Mouse (Mus musculus) heart, embryonic 14.5 days (tissue): ENCODE data around the gene Trim10. TPM values are rescaled to one million over a fixed set of nuclear protein-coding genes. Genes with fewer than 3 reads are reported as not detected.

ENCODE experiments used
- ATAC-seq: fragments of 200-750 bp; cut with Nextera tagmentation; 2 replicates; pipeline ENCODE4 v1.8.0; 2017; ENCODE audit warnings: low read depth, moderate TSS enrichment; ENCODE audit not compliant: insufficient number of reproducible peaks, insufficient read depth, low FRiP score
- H3K27ac ChIP-seq, 2 experiments: fragments of 200-500 bp in 1 of 2; fragments of 300-500 bp in 1 of 2; sonication (generic) in 1 of 2; replicated peaks in 1 of 2; 2 replicates each; pipeline ENCODE4 v1.5.1; 2012 to 2014; ENCODE audit warnings: low read depth in 2 of 2, low read length in 2 of 2, control low read depth in 1 of 2, mild to moderate bottlenecking in 1 of 2, mixed read lengths in 1 of 2; ENCODE audit not compliant: control insufficient read depth in 1 of 2, insufficient read depth in 1 of 2
- H3K27me3 ChIP-seq: fragments of 300-500 bp; sonication (generic); 2 replicates; pipeline ENCODE4 v1.6.1; 2014; ENCODE audit warnings: mild to moderate bottlenecking, low read length, control low read depth; ENCODE audit not compliant: control insufficient read depth, insufficient read depth
- H3K36me3 ChIP-seq: fragments of 300-500 bp; sonication (generic); 2 replicates; pipeline ENCODE4 v1.6.1; 2014; ENCODE audit warnings: mild to moderate bottlenecking, control low read depth, low read length, mixed read lengths; ENCODE audit not compliant: control insufficient read depth, insufficient read depth
- H3K4me1 ChIP-seq, 2 experiments: fragments of 200-500 bp in 1 of 2; fragments of 300-500 bp in 1 of 2; sonication (generic) in 1 of 2; 2 replicates each; pipeline ENCODE4 v1.6.1; 2012 to 2014; ENCODE audit warnings: low read length in 2 of 2, control low read depth in 1 of 2, mixed read lengths in 1 of 2; ENCODE audit not compliant: control insufficient read depth in 2 of 2, insufficient read depth in 2 of 2
- H3K4me2 ChIP-seq: fragments of 300-500 bp; sonication (generic); 2 replicates; pipeline ENCODE4 v1.6.1; 2014; ENCODE audit warnings: mild to moderate bottlenecking, low read length
- H3K4me3 ChIP-seq, 2 experiments: fragments of 200-500 bp in 1 of 2; fragments of 300-500 bp in 1 of 2; sonication (generic) in 1 of 2; 2 replicates each; pipeline ENCODE4 v1.5.1; 2012 to 2014; ENCODE audit warnings: low read length in 2 of 2, mild to moderate bottlenecking in 2 of 2, control low read depth in 1 of 2, low read depth in 1 of 2, moderate library complexity in 1 of 2; ENCODE audit not compliant: control insufficient read depth in 1 of 2, insufficient read depth in 1 of 2
- H3K9ac ChIP-seq: fragments of 300-500 bp; sonication (generic); 2 replicates; pipeline ENCODE4 v1.6.1; 2014; ENCODE audit warnings: mild to moderate bottlenecking, low read length
- H3K9me3 ChIP-seq: fragments of 300-500 bp; sonication (generic); 2 replicates; pipeline ENCODE4 v1.6.1; 2016; ENCODE audit warnings: low read length, control low read depth; ENCODE audit not compliant: control insufficient read depth
- WGBS: fragments of 180-500 bp; shearing (Covaris S2); extraction: QIAGEN DNeasy Blood & Tissue Kit; methylation state at CpG from one replicate; pipeline ENCODE4 v1.1.7; 2014; 5-methylcytosine and 5-hydroxymethylcytosine counted together
- polyA plus RNA-seq: library from polyadenylated mRNA; unstranded; fragments of >200 nt; fragmentation: Nextera tagmentation; extraction: Ambion mirVana; gene quantifications from 2 replicates; pipeline ENCODE4 v1.2.1, GENCODE M21; 2014

The Trim10 gene
- polyA plus RNA-seq, 1 experiment from 2014 or later: 4.7 TPM

DNA sequence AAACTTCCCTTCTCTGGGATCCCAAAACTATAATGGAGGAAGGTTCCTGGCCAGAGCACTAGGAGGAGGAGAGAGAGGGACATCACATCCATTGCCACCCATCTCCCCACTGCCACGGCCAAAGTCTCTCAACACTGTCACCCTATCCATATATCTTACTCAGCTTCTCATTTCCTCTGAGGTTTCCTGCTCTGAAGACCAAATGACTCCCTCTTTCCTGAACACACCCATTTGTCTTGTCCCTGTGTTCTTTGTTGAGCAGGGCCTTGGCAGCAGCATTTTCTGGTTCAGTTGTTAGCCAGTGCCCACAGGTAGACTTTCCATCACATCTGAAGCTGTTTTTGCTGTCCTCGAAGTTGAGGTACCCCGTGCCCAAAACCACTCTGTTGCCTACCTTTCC lies 11.2 kb upstream of the Trim10 start:
- WGBS: 85% methylated on average over 3 of the region's 3 CpGs
- Histone ChIP-seq H3K4me2 (no peak overlapping the region), H3K9me3 (no peaks in the 10 kb centered on the region), H3K9ac (no peak overlapping the region), H3K36me3 (peaks cover 64% of the 10 kb centered on the region), H3K4me3 (no peak overlapping the region), H3K27ac (no peak overlapping the region), H3K27me3 (no peaks in the 10 kb centered on the region; the same call in 1 of the 2 replicates), H3K4me1 (no peaks in the 10 kb centered on the region)
- no peak for ATAC-seq

DNA sequence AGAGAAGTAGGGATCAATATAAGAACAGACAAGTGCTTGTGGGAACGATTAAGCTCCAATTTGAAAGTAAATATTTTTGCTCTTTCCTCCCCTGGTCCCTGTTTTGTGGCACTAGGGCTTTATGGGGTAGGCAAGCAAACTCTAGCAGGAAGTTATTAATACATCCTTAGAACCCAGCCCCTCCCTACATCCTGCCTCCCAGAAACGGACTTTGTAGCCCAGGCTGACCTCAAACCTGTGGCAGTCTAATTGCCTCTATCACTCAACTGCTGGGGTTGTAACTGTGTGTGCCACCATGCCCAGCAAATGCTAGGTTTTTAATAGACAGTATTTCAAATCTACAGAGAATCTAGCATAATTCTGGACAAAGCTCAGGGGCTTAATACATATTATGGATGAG lies 7.7 kb upstream of the Trim10 start:
- ATAC-seq: no peak
- Histone ChIP-seq H3K4me2 (no peak overlapping the region), H3K27me3 (peaks cover 17% of the 10 kb centered on the region), H3K9me3 (no peaks in the 10 kb centered on the region), H3K27ac (no peak overlapping the region), H3K4me3 (no peak overlapping the region), H3K9ac (no peak overlapping the region), H3K36me3 (peaks cover 30% of the 10 kb centered on the region), H3K4me1 (peaks cover 0 to under 1% of the 10 kb centered on the region in 2 experiments; a peak in 1 of 4 replicates)
- WGBS: 62% methylated on average over 2 of the region's 2 CpGs

DNA sequence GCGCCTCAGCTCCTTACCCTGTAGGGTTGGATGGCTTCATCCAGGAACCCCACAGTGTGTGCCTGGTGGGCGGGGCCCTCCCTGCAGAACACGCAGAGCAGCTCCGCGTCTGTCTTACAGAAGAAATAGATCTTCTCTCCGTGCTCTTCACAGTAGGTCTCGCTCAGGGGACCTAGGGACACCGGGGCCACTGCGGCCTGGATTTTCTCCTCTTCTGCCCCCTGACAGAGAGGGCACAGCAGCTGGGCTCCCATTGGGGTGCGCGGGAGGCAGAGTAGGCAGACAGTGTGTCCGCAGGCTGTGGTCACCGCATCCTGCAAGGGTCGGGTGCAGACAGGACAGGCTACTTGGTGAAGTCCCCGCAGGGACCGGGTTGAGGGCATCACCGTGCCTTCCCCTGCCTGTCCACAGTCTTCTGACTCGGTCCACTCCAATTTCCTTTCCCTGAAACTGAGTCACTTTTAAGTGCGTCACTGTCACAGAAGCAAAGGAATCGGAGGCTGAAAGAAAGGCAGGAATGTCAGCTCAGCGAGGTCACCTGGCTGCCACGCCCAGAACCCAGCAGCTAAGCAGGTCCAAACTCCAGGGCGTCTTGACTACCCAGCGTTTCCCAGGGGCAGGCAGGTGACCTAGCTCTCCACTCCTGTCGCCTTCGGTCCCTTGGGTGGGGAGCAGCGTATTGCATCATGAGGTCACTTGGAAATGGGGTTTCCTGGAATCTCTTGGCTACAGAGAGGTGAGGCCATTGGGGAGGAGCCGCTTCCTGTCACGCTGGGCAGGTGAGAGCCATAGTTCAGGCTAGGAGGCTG lies 2.5 kb upstream of the Trim10 start, which contains the start of gene Trim15:
Gene Trim15 (minus strand): TSS at position 492 of the 809 bp plus-strand sequence.
- ATAC-seq: 0 out of 2 replicates have a peak, but pooled peaks have one; percentile 31
- Histone ChIP-seq H3K27ac (no peak within 1 kb of the TSS), H3K9me3 (no peaks in the 10 kb centered on the region), H3K36me3 (no peaks in the 10 kb centered on the region), H3K27me3 (peaks cover 28% of the 10 kb centered on the region), H3K9ac (no peak within 1 kb of the TSS), H3K4me1 (peaks cover 2 to 7% of the 10 kb centered on the region in 2 experiments; a peak in 1 of 4 replicates), H3K4me3 (peak within 1 kb of the TSS in 1 of 2 experiments; percentile 20; a peak in 2 of 4 replicates), H3K4me2 (peak within 1 kb of the TSS; percentile 44)
- WGBS: 13% methylated on average over 29 of the region's 29 CpGs

DNA sequence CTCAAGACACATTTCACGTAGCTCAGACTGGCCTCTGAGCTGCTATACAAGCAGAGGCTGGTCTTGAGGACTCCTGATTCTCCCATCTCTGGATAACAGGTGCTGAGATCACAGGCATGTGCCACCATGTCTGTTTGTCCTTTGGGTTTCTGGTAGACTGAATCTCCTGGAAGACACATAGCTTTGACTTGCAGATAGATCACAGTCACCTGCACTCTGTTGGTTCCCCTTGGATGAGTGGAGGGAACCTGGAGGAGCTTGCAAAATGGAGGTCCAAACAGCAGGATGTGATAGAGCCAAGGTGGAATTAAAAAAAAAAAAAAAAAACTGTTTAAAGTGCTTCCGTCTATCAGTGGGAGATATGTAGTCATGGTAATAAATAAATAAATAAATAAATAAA lies 538 bp upstream of the Trim10 start:
- no peaks in the 10 kb centered on the region for H3K9me3 ChIP-seq
- H3K27ac ChIP-seq: no peak overlapping the region
- peaks cover 28% of the 10 kb centered on the region for H3K27me3 ChIP-seq
- H3K4me2 ChIP-seq: no peak overlapping the region
- H3K4me1 ChIP-seq: peaks cover 2 to 7% of the 10 kb centered on the region in 2 experiments; a peak in 1 of 4 replicates
- no peak for ATAC-seq
- 80% methylated on average over 2 of the region's 2 CpGs for WGBS
- H3K4me3 ChIP-seq: no peak overlapping the region
- no peak overlapping the region for H3K9ac ChIP-seq
- H3K36me3 ChIP-seq: no peaks in the 10 kb centered on the region

DNA sequence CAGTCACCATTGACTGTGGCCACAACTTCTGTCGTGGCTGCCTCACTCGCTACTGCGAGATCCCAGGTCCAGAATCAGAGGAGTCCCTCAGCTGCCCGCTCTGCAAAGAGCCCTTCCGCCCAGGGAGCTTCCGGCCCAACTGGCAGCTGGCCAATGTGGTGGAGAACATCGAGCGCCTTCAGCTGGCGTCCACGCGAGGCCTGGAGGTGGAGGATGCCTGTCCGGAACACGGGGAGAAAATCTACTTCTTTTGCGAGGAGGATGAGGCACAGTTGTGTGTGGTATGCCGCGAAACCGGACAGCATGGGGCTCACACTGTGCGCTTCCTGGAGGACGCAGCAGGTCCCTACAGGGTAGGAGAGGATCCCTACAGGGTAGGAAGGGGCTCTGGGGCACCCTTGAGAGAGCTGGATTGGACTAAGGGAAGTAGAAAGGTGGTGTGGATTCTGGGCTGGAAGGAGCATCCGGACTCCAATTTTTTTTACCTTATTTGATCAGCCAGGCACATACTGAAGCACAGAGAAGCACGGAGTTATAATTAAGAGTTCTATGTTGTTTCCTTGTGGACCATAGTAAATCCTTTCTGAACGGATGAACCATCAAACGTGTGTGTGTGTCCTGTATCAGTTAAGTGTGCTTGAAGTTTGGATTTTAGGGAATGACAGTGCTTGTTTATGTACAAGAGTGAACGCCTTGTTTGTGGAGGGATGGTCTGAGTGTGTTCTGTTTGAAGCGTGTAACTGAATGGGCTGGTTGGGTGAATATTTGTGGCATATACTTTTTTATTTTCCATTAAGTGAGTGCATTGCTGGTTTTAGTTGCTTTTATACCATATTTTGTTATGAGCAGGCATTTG lies 809 bp downstream of the Trim10 start:
- no peaks in the 10 kb centered on the region for H3K9me3 ChIP-seq
- H3K4me2 ChIP-seq: peak overlapping the region; percentile 34
- no peak overlapping the region for H3K9ac ChIP-seq
- H3K27me3 ChIP-seq: peaks cover 24% of the 10 kb centered on the region
- H3K36me3 ChIP-seq: no peaks in the 10 kb centered on the region
- no peak overlapping the region for H3K27ac ChIP-seq
- no peak for ATAC-seq
- peaks cover 2 to 7% of the 10 kb centered on the region in 2 experiments; a peak in 1 of 4 replicates for H3K4me1 ChIP-seq
- H3K4me3 ChIP-seq: peak overlapping the region in 1 of 2 experiments; percentile 8; a peak in 2 of 4 replicates
- WGBS: 62% methylated on average over 25 of the region's 25 CpGs

DNA sequence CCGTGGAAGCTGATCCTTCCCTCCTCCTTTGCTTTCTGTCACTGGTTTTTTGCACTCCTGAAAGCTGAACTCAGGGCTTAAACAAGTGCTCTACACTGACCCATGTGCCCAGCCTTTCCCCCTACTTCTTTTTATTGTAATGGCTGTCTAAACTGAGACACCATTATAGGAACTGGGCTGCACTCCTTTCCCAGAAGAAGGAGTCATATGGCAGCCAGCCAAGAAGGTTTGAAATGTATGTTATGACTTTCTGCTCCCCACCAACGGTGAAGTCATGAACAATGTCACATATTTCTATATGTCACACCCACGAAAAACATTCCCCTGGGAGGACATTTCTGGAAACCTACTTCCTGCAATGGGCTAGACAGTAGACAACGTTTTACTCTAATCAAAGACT lies 5.3 kb downstream of the Trim10 start:
- no peaks in the 10 kb centered on the region for H3K4me1 ChIP-seq
- no peak for ATAC-seq
- 47% methylated on average over 4 of the region's 4 CpGs for WGBS
- H3K4me3 ChIP-seq: no peak overlapping the region
- H3K4me2 ChIP-seq: no peak overlapping the region
- no peaks in the 10 kb centered on the region for H3K27me3 ChIP-seq
- no peaks in the 10 kb centered on the region for H3K36me3 ChIP-seq
- no peak overlapping the region for H3K27ac ChIP-seq
- H3K9ac ChIP-seq: no peak overlapping the region
- no peaks in the 10 kb centered on the region for H3K9me3 ChIP-seq

DNA sequence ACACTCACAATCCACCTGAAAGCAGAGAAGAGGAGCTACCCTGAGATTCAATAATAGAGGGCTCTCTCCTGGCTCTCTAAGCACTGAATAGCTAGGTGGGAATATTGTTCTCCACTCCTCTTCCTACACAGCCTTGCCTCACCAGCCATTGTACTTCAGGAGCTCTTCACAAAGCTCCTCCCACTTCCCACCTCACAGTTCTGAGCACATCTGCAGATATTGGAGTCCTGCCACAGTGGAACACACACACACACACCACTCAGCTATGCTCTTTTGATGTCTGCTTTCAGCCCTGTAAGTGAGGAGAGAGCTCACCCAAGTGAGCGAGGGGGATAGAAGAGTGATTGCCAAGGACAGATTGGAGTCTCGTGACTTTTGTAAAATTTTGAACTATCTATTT lies 14.0 kb downstream of the Trim10 start:
- ATAC-seq: no peak
- 70% methylated on average over 2 of the region's 2 CpGs for WGBS

More for the DNA sequence above, 14.0 kb downstream of the Trim10 start:
- no peaks in the 10 kb centered on the region for H3K4me1 ChIP-seq
- no peaks in the 10 kb centered on the region for H3K27me3 ChIP-seq
- H3K4me2 ChIP-seq: no peak overlapping the region
- no peak overlapping the region for H3K9ac ChIP-seq
- H3K27ac ChIP-seq: no peak overlapping the region
- no peaks in the 10 kb centered on the region for H3K9me3 ChIP-seq
- no peak overlapping the region for H3K4me3 ChIP-seq
- H3K36me3 ChIP-seq: no peaks in the 10 kb centered on the region
